Mouse (Mus musculus): ENCODE data around the gene Selenof. TPM values are rescaled to one million over a fixed set of nuclear protein-coding genes. Genes with fewer than 3 reads are reported as not detected.

The Selenof gene
- total and polyA plus RNA-seq, 3 experiments: 265 to 1,760 (median 316) TPM

DNA sequence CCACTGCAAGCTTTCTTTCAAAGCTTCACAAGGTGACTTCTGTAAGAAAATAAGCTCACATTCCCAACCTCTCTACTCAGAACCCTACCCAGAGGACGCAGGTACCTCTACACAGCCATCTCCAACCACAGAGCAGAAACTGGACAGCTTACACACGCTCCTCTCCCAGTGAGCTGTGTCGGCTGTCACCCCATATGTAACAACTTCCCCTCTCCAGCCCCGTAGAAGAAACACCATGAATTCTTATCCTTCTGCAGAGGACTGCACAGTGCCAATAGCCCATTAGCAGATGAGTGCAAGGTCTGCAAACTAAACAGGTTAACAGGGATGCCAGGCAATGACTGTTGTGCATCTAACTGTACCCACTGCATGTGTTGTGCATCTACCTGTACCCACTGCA, 23.6 kb upstream of the Selenof start:
- no peak overlapping the region for H3K4me3 ChIP-seq (ENCODE audit: control insufficient read depth in 1 of 2, insufficient read depth in 1 of 2, low read depth in 2 of 2, low read length in 2 of 2)
- peaks cover 16% of the 10 kb centered on the region for H3K79me2 ChIP-seq (ENCODE audit: control insufficient read depth, insufficient read depth, low read length, poor library complexity)
- TF ChIP-seq MAZ (IDR thresholded peaks at IDR 0.05; ENCODE audit: low read depth, low read length) (no peak), ZMIZ1 (IDR thresholded peaks at IDR 0.05; ENCODE audit: low read depth, low read length) (no peak), UBTF (IDR thresholded peaks at IDR 0.05; ENCODE audit: borderline replicate concordance, insufficient read depth, low read depth, low read length) (no peak), JUND (IDR thresholded peaks at IDR 0.05; ENCODE audit: low read depth, low read length) (no peak), MAFK (IDR thresholded peaks at IDR 0.05; ENCODE audit: borderline replicate concordance, low read depth, low read length) (no peak), RAD21 (IDR thresholded peaks at IDR 0.05; ENCODE audit: low read depth, low read length) (no peak), KAT2A (conservative IDR thresholded peaks at IDR 0.05; ENCODE audit: low read depth, low read length) (no peak), ZKSCAN1 (IDR thresholded peaks at IDR 0.05; ENCODE audit: low read depth, low read length) (no peak), SMC3 (IDR thresholded peaks at IDR 0.05; ENCODE audit: low read depth, low read length) (no peak), CHD1 (IDR thresholded peaks at IDR 0.05; ENCODE audit: low read depth, low read length) (no peak), CTCF (IDR thresholded peaks at IDR 0.05 in 2 of 3, conservative IDR thresholded peaks at IDR 0.05 in 1 of 3; ENCODE audit: control insufficient read depth in 1 of 3, insufficient read depth in 1 of 3, low read depth in 2 of 3, low read length in 3 of 3, poor library complexity in 1 of 3, severe bottlenecking in 1 of 3) (no peak), MXI1 (IDR thresholded peaks at IDR 0.05; ENCODE audit: low read depth, low read length) (no peak)
- no peaks in the 10 kb centered on the region for H3K9me3 ChIP-seq (replicated peaks; ENCODE audit: insufficient read depth, low read length)
- DNase-seq (ENCODE audit: low read depth, low spot score): peak; percentile 23
- no peak overlapping the region for H3K9ac ChIP-seq (ENCODE audit: control insufficient read depth, low read depth, low read length, poor library complexity, severe bottlenecking)
- H3K4me1 ChIP-seq (ENCODE audit: control insufficient read depth in 1 of 2, insufficient read depth in 2 of 2, low read length in 2 of 2): peaks cover 11 to 13% of the 10 kb centered on the region in 2 experiments
- H3K36me3 ChIP-seq (ENCODE audit: control insufficient read depth in 1 of 2, insufficient read depth in 2 of 2, low read length in 2 of 2): peaks cover 0 to 7% of the 10 kb centered on the region in 2 experiments; a peak in 2 of 4 replicates
- H3K27me3 ChIP-seq (ENCODE audit: control insufficient read depth in 1 of 2, insufficient read depth in 2 of 2, low read length in 2 of 2): no peaks in the 10 kb centered on the region
- no peak overlapping the region for H3K27ac ChIP-seq (ENCODE audit: control insufficient read depth, low read depth, low read length)

DNA sequence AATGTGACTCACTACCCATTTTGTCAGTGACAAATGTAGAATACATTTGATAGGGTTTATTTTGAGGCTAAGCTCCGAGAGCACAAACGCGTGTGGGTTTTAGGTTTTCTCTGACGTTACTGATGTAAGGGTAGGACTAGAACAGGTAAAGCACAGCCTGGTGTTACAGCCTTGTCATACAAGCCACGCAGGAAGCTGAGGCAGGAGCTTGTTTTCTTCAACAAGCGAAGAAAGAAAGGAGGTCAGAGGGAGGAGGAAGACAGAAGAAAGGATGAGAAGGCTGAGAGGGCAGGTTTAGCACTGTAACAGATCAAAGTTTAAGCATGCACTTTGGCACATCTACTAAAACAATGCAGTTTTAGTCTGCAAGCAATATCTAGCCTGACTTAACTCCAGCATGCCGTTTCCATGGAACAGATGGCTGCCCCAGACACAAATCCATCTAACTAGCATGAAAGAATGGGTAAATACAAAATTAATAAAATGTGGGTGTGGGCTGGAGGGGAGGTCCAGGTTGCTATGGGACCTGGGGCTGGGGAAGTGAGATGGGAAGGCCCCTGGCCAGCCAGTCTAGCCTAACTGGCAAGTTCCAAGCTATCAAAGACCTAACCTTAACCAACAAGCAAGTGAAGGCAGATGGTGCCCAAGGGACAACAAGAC, 21.8 kb upstream of the Selenof start:
- Histone ChIP-seq H3K9me3 (replicated peaks; ENCODE audit: insufficient read depth, low read length) (no peaks in the 10 kb centered on the region), H3K27ac (ENCODE audit: control insufficient read depth, low read depth, low read length) (no peak overlapping the region), H3K4me1 (ENCODE audit: control insufficient read depth in 1 of 2, insufficient read depth in 2 of 2, low read length in 2 of 2) (peaks cover 0 to 4% of the 10 kb centered on the region in 2 experiments; a peak in 2 of 4 replicates), H3K79me2 (ENCODE audit: control insufficient read depth, insufficient read depth, low read length, poor library complexity) (peaks cover 23% of the 10 kb centered on the region), H3K36me3 (ENCODE audit: control insufficient read depth in 1 of 2, insufficient read depth in 2 of 2, low read length in 2 of 2) (peaks cover 0 to 3% of the 10 kb centered on the region in 2 experiments; a peak in 1 of 4 replicates), H3K4me3 (ENCODE audit: control insufficient read depth in 1 of 2, insufficient read depth in 1 of 2, low read depth in 2 of 2, low read length in 2 of 2) (no peak overlapping the region), H3K27me3 (ENCODE audit: control insufficient read depth in 1 of 2, insufficient read depth in 2 of 2, low read length in 2 of 2) (no peaks in the 10 kb centered on the region), H3K9ac (ENCODE audit: control insufficient read depth, low read depth, low read length, poor library complexity, severe bottlenecking) (no peak overlapping the region)
- TF ChIP-seq POLR2A (IDR thresholded peaks at IDR 0.05; ENCODE audit: control insufficient read depth in 1 of 2, insufficient read depth in 1 of 2, low read depth in 1 of 2, low read length in 2 of 2, poor library complexity in 1 of 2) (no peak), ELF1 (IDR thresholded peaks at IDR 0.05; ENCODE audit: low read depth, low read length) (no peak), GABPA (IDR thresholded peaks at IDR 0.05; ENCODE audit: low read depth, low read length) (no peak), SMC3 (IDR thresholded peaks at IDR 0.05; ENCODE audit: low read depth, low read length) (no peak)
- no peak for DNase-seq (ENCODE audit: low read depth, low spot score)

Measured in MEL (cell line).